In the genomic region with DNA sequence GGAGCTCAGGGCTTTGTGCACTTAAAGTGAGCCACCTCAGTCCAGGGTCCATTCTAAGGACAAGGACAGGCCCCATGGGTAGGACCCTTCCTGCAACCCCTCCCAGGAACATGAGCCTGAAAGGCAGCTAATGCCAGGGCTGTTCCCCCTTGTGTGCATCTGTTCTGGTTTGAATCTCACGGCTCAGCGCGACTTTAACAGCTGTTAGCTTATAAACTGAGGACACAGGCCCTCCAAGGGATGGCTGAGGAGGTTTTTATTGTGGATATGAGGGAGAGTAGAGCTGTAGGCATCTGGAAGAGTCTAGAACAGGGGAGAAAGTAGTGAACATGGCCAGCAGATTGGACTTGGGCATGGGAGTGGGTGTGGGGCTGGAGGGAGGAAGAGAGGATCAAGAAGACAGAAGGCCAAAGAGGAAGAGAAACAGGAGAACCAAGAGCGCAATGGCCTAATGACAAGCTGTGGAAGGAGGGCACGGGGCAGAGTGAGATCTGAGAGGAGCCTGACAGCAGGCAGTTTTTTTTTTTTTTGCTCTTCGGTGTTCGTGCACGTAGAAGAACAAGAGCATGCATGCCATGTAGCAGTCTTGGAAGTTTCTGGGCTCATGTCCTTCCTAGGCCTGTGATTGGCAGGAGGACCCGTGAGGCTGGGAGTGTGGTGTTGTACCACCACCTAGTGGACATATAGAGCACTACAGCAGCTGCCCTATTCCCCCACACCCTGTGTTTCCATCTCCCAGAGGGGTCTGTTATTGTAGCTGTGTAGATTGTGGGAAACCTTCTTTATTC, we compare ENCODE assay signal across 8 mouse cellular contexts.
DNase-seq lines count a peak whose midpoint lies in the region; ATAC-seq and TF ChIP-seq lines count a peak whose summit lies in the region.

No protein-coding gene starts in this region.

- TF ChIP-seq EP300 in stomach, postnatal 0 days (optimal IDR thresholded peaks at IDR 0.05): no peak

- ATAC-seq in G1E (ENCODE audit: extremely low read depth, insufficient number of reproducible peaks, low FRiP score, poor library complexity, severe bottlenecking): peak; percentile 48
- no peak for ATAC-seq in heart, embryonic 13.5 days (ENCODE audit: extremely low read depth, insufficient number of reproducible peaks, low FRiP score, low TSS enrichment)
- ATAC-seq in midbrain, embryonic 13.5 days: peak; percentile 59
- peak; percentile 43; the same call in 1 of the 2 replicates for ATAC-seq in stomach, postnatal 0 days (ENCODE audit: low FRiP score, low TSS enrichment)

- H3K4me1 ChIP-seq in cerebellum, adult 2 months (ENCODE audit: control insufficient read depth, insufficient read depth, low read length): peaks cover 48% of the 10 kb centered on the region
- H3K4me1 ChIP-seq in G1E (ENCODE audit: insufficient read depth, low read depth, low read length): peaks cover 18% of the 10 kb centered on the region
- H3K4me1 ChIP-seq in cortical plate, adult 2 months (ENCODE audit: control insufficient read depth, insufficient read depth, low read length): peaks cover 20% of the 10 kb centered on the region
- peaks cover 44% of the 10 kb centered on the region for H3K4me1 ChIP-seq in heart, embryonic 13.5 days
- peaks cover 50% of the 10 kb centered on the region for H3K4me1 ChIP-seq in midbrain, embryonic 13.5 days (replicated peaks)
- peaks cover 10% of the 10 kb centered on the region; the same call in 1 of the 2 replicates for H3K4me1 ChIP-seq in stomach, postnatal 0 days (replicated peaks; ENCODE audit: control insufficient read depth, insufficient read depth)

- no peak overlapping the region for H3K4me2 ChIP-seq in heart, embryonic 13.5 days
- no peak overlapping the region for H3K4me2 ChIP-seq in midbrain, embryonic 13.5 days (replicated peaks)
- H3K4me2 ChIP-seq in stomach, postnatal 0 days (replicated peaks; ENCODE audit: low read depth): no peak overlapping the region

- no peaks in the 10 kb centered on the region for H3K9me3 ChIP-seq in G1E (replicated peaks)
- no peaks in the 10 kb centered on the region for H3K9me3 ChIP-seq in heart, embryonic 13.5 days
- no peaks in the 10 kb centered on the region for H3K9me3 ChIP-seq in midbrain, embryonic 13.5 days
- no peaks in the 10 kb centered on the region for H3K9me3 ChIP-seq in stomach, postnatal 0 days (ENCODE audit: control insufficient read depth, low read length)

- H3K9ac ChIP-seq in heart, embryonic 13.5 days: peak overlapping the region; percentile 58
- peak overlapping the region; percentile 0; the same call in 1 of the 2 replicates for H3K9ac ChIP-seq in midbrain, embryonic 13.5 days (replicated peaks)
- H3K9ac ChIP-seq in stomach, postnatal 0 days (ENCODE audit: low read length): no peak overlapping the region

- peaks cover 62% of the 10 kb centered on the region for H3K36me3 ChIP-seq in G1E (replicated peaks)
- H3K36me3 ChIP-seq in heart, embryonic 13.5 days: peaks cover 5% of the 10 kb centered on the region; the same call in 1 of the 2 replicates
- no peaks in the 10 kb centered on the region for H3K36me3 ChIP-seq in midbrain, embryonic 13.5 days
- H3K36me3 ChIP-seq in stomach, postnatal 0 days (ENCODE audit: control insufficient read depth, insufficient read depth, low read length): no peaks in the 10 kb centered on the region

- DNase-seq in cerebellum, adult 2 months: peak; percentile 69 to 76
- no peak for DNase-seq in cerebellum, adult 9-10 months
- DNase-seq in G1E (ENCODE audit: low spot score): peak; percentile 61
- peak; percentile 69 to 74 for DNase-seq in kidney, postnatal 4 days
- peak; percentile 72 for DNase-seq in stomach, postnatal 0 days (ENCODE audit: low spot score)

- H3K27ac ChIP-seq in cerebellum, adult 2 months (ENCODE audit: insufficient read depth, low read length): peak overlapping the region; percentile 77
- 0 out of 2 replicates have a peak overlapping the region, but pooled peaks have one; percentile 14 for H3K27ac ChIP-seq in cortical plate, adult 2 months (ENCODE audit: insufficient read depth, low read length)
- H3K27ac ChIP-seq in heart, embryonic 13.5 days (replicated peaks): peak overlapping the region; percentile 24
- H3K27ac ChIP-seq in midbrain, embryonic 13.5 days: no peak overlapping the region
- H3K27ac ChIP-seq in stomach, postnatal 0 days (replicated peaks): 0 out of 2 replicates have a peak overlapping the region, but pooled peaks have one; percentile 30

- TF ChIP-seq POLR2A in cerebellum, adult 2 months (IDR thresholded peaks at IDR 0.05; ENCODE audit: borderline replicate concordance, insufficient read depth, low read length): no peak
- no peak for TF ChIP-seq POLR2A in cortical plate, adult 2 months (IDR thresholded peaks at IDR 0.05; ENCODE audit: extremely low read depth, insufficient read depth, low read length)

- H3K27me3 ChIP-seq in cerebellum, adult 2 months (ENCODE audit: control insufficient read depth, insufficient read depth, low read length): no peaks in the 10 kb centered on the region
- H3K27me3 ChIP-seq in G1E (ENCODE audit: insufficient read depth, low read length): no peaks in the 10 kb centered on the region
- H3K27me3 ChIP-seq in heart, embryonic 13.5 days (replicated peaks): no peaks in the 10 kb centered on the region
- no peaks in the 10 kb centered on the region for H3K27me3 ChIP-seq in midbrain, embryonic 13.5 days
- no peaks in the 10 kb centered on the region for H3K27me3 ChIP-seq in stomach, postnatal 0 days (ENCODE audit: control insufficient read depth, insufficient read depth, low read length)

- H3K4me3 ChIP-seq in cerebellum, adult 2 months (replicated peaks; ENCODE audit: insufficient read depth, low read depth, low read length): no peak overlapping the region
- no peak overlapping the region for H3K4me3 ChIP-seq in G1E (ENCODE audit: low read depth, low read length)
- no peak overlapping the region for H3K4me3 ChIP-seq in cortical plate, adult 2 months (ENCODE audit: insufficient read depth, low read length)
- H3K4me3 ChIP-seq in heart, embryonic 13.5 days: no peak overlapping the region
- H3K4me3 ChIP-seq in midbrain, embryonic 13.5 days (replicated peaks): no peak overlapping the region
- no peak overlapping the region for H3K4me3 ChIP-seq in stomach, postnatal 0 days (ENCODE audit: low read depth, low read length)

- 22% methylated on average over 9 of the region's 9 CpGs for WGBS in cerebellum, adult 2 months
- 35% methylated on average over 9 of the region's 9 CpGs for WGBS in heart, embryonic 13.5 days
- WGBS in midbrain, embryonic 13.5 days: 32% methylated on average over 9 of the region's 9 CpGs
- 27% methylated on average over 9 of the region's 9 CpGs for WGBS in stomach, postnatal 0 days

- TF ChIP-seq CTCF in cerebellum, adult 2 months (IDR thresholded peaks at IDR 0.05; ENCODE audit: borderline replicate concordance, insufficient read depth, low read depth, low read length): peak; percentile 100
- TF ChIP-seq CTCF in G1E (IDR thresholded peaks at IDR 0.05; ENCODE audit: low read depth, low read length): peak; percentile 97
- TF ChIP-seq CTCF in cortical plate, adult 2 months (IDR thresholded peaks at IDR 0.05; ENCODE audit: extremely low read depth, insufficient read depth, low read length): peak; percentile 99
- peak; percentile 99 for TF ChIP-seq CTCF in stomach, postnatal 0 days (IDR thresholded peaks at IDR 0.05; ENCODE audit: low read depth)
